Mouse (Mus musculus): ENCODE results near the gene Krtap28-13. TPM values are rescaled to one million over a fixed set of nuclear protein-coding genes. Genes with fewer than 3 reads are reported as not detected.
A peak's percentile ranks its signal among the peaks of the same experiment; 100 is the strongest.

Krtap28-13 gene
- polyA plus RNA-seq, 1 experiment from 2014 or later, result not detected

DNA sequence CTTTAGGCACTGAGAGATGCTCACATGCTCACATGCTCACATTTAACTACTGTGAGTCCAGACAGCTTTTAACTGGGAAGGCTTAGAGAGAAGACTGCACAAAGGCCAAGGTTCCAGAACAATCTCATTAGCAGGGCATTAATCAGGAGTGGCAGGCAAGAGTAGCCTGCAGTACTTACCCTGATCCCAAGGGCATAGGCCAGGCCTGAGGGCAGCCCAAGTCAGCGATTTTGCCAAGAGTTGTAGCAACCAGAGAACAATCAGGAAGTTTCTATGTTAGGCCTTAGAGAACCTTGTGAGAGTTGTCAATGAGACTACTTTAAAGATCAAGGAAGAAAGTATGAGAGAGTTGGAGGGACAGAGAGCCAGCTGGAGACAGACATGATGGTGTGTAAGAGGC, 2.2 kb upstream of the Krtap28-13 start:
- Histone ChIP-seq H3K9ac (replicated peaks) (no peak overlapping the region), H3K4me1 (replicated peaks) (no peaks in the 10 kb centered on the region), H3K27ac (no peak overlapping the region), H3K9me3 (no peaks in the 10 kb centered on the region), H3K4me3 (replicated peaks) (no peak overlapping the region), H3K27me3 (no peaks in the 10 kb centered on the region), H3K4me2 (replicated peaks) (no peak overlapping the region), H3K36me3 (no peaks in the 10 kb centered on the region)
- WGBS, result 59% methylated on average over 1 of the region's 1 CpGs
- ATAC-seq, result no peak

DNA sequence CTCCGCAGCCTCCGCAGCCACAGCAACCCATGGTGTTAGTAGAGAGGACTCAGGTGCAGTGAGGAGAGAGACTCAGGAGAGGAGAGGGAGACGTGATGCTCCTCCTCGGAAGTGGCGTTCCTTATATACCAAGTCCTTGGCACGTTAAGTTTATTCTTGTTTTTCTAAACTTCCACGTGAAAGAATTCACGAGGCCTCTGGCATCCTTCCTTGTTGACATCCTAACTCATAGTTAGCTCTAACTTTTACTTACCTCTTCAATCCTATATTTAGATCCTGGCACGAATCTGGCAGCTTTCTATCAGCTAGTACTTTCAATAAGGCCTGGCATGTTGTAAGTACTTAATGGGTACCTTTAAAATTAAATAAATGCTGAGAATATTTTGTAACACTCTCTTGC, 1.5 kb upstream of the Krtap28-13 start, which contains the start of gene A030005K14Rik:
Gene A030005K14Rik (minus strand): TSS at position 101 of the 400 bp plus-strand sequence.
- WGBS, result 92% methylated on average over 9 of the region's 9 CpGs
- no peaks in the 10 kb centered on the region for H3K9me3 ChIP-seq
- H3K4me3 ChIP-seq (replicated peaks), result no peak within 1 kb of the TSS
- no peaks in the 10 kb centered on the region for H3K36me3 ChIP-seq
- H3K27me3 ChIP-seq, result no peaks in the 10 kb centered on the region
- H3K9ac ChIP-seq (replicated peaks), result no peak within 1 kb of the TSS
- ATAC-seq, result no peak
- H3K27ac ChIP-seq, result no peak within 1 kb of the TSS
- no peak within 1 kb of the TSS for H3K4me2 ChIP-seq (replicated peaks)
- no peaks in the 10 kb centered on the region for H3K4me1 ChIP-seq (replicated peaks)

DNA sequence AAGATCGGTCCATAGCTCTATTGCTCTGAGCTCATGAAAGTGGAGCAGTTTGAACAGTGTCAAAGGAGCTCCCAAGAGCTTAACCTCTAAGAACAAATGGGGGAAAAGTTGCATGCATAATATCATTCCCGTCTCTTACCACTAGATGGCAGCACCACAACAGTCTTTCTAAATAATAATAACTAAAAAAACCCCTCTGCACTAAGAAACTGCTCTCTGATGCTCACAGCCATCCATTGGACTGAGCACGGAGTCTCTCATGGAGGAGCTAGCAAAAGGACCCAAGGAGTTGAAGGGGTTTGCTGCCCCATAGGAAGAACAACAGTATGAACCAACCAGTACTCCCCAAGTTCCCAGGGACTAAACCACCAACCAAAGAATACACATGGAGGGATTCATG, 4.1 kb downstream of the Krtap28-13 start:
- Histone ChIP-seq H3K27me3 (no peaks in the 10 kb centered on the region), H3K4me1 (replicated peaks) (no peaks in the 10 kb centered on the region), H3K9me3 (no peaks in the 10 kb centered on the region), H3K36me3 (no peaks in the 10 kb centered on the region), H3K4me2 (replicated peaks) (no peak overlapping the region), H3K27ac (no peak overlapping the region), H3K4me3 (replicated peaks) (no peak overlapping the region), H3K9ac (replicated peaks) (no peak overlapping the region)
- 0 out of 2 replicates have a peak, but pooled peaks have one; percentile 9 for ATAC-seq
- 27% methylated on average over 3 of the region's 3 CpGs for WGBS

DNA sequence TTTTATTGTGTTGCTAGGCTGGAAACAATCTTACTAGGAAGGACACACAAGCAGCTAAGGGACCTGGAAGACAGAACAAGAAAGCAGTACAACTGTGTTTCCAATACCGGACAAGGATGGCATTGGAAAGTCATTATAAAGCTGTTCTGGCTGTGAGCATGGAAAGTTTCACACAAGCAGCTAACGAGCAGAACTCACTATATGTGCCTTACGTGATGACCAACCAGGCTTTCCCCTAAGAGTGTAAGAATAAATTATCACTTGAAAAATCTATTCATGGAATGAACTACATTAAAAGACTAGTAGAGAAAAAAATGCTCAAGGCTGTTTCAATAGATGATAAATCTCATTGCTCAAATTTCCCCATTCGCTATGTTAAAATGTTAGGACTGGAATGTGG, 5.8 kb downstream of the Krtap28-13 start:
- no peaks in the 10 kb centered on the region for H3K9me3 ChIP-seq
- no peak overlapping the region for H3K4me3 ChIP-seq (replicated peaks)
- H3K9ac ChIP-seq (replicated peaks), result no peak overlapping the region
- H3K36me3 ChIP-seq, result no peaks in the 10 kb centered on the region
- ATAC-seq, result no peak
- H3K27me3 ChIP-seq, result no peaks in the 10 kb centered on the region
- no peaks in the 10 kb centered on the region for H3K4me1 ChIP-seq (replicated peaks)
- 92% methylated on average over 4 of the region's 4 CpGs for WGBS
- no peak overlapping the region for H3K27ac ChIP-seq
- no peak overlapping the region for H3K4me2 ChIP-seq (replicated peaks)

DNA sequence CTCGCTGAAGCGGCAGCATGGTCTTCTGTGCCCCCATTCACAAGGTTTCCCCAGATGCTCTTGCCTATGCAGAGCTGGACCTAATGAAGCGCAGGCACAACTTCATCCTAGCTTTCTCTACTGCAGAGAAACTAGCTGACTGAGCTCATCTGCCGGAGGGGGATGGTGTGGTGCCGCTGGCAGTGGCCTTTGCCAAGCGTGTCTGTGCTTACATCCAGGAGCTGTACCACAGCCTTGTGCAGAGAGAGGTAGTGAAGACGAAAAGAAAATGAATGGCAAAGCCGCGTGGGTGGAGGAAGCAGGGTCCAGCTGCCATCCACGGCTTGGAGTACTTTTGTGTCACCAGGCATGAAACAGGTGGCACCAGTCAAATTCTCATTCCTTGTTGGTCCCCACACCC, 6.5 kb downstream of the Krtap28-13 start:
- no peak overlapping the region for H3K4me3 ChIP-seq (replicated peaks)
- ATAC-seq, result no peak
- WGBS, result 91% methylated on average over 10 of the region's 10 CpGs

DNA sequence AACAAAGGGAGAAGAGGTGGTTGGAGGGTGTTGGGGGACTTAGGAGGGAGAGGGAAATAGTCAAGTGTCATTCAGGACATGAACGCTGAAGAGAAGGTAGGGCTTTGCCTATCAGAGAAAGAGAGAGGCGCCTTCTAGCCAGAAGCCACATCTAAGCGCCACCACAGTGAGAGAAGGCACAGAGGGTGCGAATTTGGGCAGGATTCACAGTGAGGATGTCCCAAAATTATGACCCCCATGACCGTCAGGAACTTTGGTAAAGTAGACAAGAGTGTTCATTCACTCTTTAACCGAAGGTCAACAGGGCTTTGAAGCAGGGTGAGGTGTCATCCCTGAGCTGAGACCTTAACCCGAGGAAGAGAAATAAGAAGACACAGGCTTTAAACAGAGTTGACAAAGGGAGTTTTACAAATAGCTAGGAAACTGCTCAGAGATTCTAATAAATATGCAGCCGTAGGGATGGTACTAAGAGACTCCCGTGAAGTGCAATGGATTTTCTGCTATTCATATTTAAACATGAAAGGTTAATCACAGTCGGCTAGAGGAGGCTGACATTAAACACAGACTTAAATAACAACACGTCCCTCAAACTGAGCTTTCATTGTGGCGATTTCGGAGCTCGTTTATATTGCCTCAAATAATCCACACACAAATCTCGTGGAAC, 14.9 kb downstream of the Krtap28-13 start:
- H3K27me3 ChIP-seq, result no peaks in the 10 kb centered on the region
- peak overlapping the region; percentile 35 for H3K4me2 ChIP-seq (replicated peaks)
- H3K4me1 ChIP-seq (replicated peaks), result no peaks in the 10 kb centered on the region
- 0 out of 2 replicates have a peak overlapping the region, but pooled peaks have one; percentile 42 for H3K9ac ChIP-seq (replicated peaks)
- H3K27ac ChIP-seq, result no peak overlapping the region
- no peaks in the 10 kb centered on the region for H3K9me3 ChIP-seq
- no peaks in the 10 kb centered on the region for H3K36me3 ChIP-seq
- peak overlapping the region; percentile 15 for H3K4me3 ChIP-seq (replicated peaks)
- WGBS, result 35% methylated on average over 15 of the region's 15 CpGs
- ATAC-seq, result peak; percentile 74

More for the DNA sequence above, 6.5 kb downstream of the Krtap28-13 start:
- Histone ChIP-seq H3K36me3 (no peaks in the 10 kb centered on the region), H3K4me2 (replicated peaks) (no peak overlapping the region), H3K4me1 (replicated peaks) (no peaks in the 10 kb centered on the region), H3K27me3 (no peaks in the 10 kb centered on the region), H3K9me3 (no peaks in the 10 kb centered on the region), H3K9ac (replicated peaks) (no peak overlapping the region), H3K27ac (no peak overlapping the region)

DNA sequence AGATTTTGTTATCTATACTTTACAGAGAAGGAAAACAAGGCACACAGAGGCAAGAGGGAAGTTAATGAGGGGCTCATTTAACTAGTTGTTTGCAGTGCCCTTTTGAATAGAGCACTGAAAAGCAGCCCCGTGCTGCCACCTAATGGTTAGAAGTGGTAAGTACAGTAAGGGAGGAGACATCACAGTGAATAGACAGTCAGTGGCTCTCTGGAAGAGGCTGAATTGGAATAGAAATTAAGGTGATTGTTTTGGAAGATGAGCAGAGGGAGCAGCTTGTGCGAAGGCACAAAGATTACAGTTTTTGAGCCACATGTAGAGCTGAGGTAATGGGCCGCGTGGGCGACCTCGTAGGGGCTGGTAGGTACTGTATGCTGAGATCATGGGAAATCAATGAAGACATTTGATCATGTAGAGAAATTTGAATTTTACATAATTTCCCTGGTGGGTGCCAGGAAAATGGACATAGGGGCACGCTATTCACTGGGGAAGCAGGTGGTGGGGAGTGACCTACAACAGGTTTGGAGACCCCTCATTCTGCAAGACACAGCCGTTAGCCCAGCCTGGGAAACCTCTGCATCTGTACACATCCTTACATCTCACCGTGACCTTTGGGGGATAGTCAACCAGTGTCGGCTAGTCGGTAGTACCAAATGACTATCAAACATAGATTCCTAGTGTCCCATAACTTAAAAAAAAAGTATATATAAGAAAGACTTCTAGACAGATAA, 15.6 kb downstream of the Krtap28-13 start:
- peak; percentile 93 for ATAC-seq
- 50% methylated on average over 11 of the region's 11 CpGs for WGBS
- Histone ChIP-seq H3K27ac (no peak overlapping the region), H3K36me3 (no peaks in the 10 kb centered on the region), H3K4me1 (replicated peaks) (no peaks in the 10 kb centered on the region), H3K27me3 (no peaks in the 10 kb centered on the region), H3K9me3 (no peaks in the 10 kb centered on the region), H3K4me2 (replicated peaks) (peak overlapping the region; percentile 35), H3K4me3 (replicated peaks) (peak overlapping the region; percentile 15), H3K9ac (replicated peaks) (0 out of 2 replicates have a peak overlapping the region, but pooled peaks have one; percentile 42)

DNA sequence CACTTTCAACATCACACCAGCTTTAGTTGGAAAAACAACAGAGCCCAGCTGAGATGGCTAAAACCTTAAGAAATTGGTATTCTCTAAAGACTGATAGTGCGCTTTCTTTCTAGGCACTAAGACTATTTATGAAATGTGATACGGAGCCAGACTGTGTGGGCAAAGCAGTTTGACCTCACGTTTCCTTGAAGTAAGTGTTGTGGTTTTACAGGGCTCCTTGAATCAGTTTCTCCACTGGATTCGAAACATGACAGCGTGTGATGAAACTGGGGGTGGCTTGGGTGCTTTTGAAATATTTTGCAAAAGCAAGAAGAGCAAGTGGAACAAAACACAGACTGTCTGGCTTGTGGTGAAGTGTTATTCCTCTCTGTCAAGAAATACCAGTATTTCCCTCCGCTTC, 16.3 kb downstream of the Krtap28-13 start:
- 91% methylated on average over 6 of the region's 6 CpGs for WGBS
- ATAC-seq, result no peak
- H3K4me1 ChIP-seq (replicated peaks), result no peaks in the 10 kb centered on the region
- no peak overlapping the region for H3K4me3 ChIP-seq (replicated peaks)
- no peaks in the 10 kb centered on the region for H3K36me3 ChIP-seq
- no peak overlapping the region for H3K9ac ChIP-seq (replicated peaks)
- H3K4me2 ChIP-seq (replicated peaks), result no peak overlapping the region
- H3K27me3 ChIP-seq, result no peaks in the 10 kb centered on the region
- no peak overlapping the region for H3K27ac ChIP-seq
- no peaks in the 10 kb centered on the region for H3K9me3 ChIP-seq

DNA sequence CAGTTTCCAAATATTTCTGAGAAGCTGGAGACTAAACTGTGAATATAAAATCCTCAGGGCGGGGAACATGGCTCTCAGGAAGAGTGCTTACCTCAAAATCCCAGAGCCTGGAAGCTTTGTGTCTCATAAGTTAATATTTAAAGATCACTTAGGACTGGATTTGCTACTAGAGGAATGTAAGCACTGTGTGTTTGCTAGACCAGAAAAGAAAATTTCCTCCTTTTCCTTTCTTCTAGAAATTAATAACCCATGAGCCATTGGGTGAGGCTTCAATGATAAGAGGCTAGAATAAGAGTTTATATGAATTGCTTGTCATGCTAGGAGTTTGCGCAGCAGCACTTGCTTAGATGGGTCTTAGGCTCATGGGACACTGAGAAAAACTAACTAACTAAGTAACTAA, 24.1 kb downstream of the Krtap28-13 start:
- no peak overlapping the region for H3K9ac ChIP-seq (replicated peaks)
- H3K27me3 ChIP-seq, result no peaks in the 10 kb centered on the region
- no peaks in the 10 kb centered on the region for H3K9me3 ChIP-seq
- no peak overlapping the region for H3K4me2 ChIP-seq (replicated peaks)
- no peaks in the 10 kb centered on the region for H3K36me3 ChIP-seq
- H3K27ac ChIP-seq, result no peak overlapping the region
- H3K4me3 ChIP-seq (replicated peaks), result no peak overlapping the region
- no peak for ATAC-seq
- 91% methylated on average over 2 of the region's 2 CpGs for WGBS
- no peaks in the 10 kb centered on the region for H3K4me1 ChIP-seq (replicated peaks)

DNA sequence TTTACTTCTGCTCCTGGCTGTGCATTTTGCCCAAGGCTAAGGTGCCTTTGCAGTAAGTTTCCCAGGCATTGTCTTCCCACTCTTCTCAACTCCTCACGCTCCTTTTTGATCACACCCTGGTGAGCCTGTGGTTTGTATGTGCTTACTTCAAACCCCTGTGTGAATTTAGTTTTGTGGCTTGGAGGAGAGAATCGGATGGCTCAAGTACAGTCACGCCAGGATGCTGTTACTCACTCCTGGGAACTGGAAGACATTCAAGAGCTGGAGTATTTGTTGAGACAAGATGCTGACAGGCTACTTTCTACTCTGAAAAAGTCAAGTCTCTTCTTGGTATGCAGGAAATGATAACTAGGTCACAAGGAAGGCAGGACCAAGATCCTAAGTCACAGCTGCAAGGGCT, 30.5 kb downstream of the Krtap28-13 start:
- Histone ChIP-seq H3K27me3 (no peaks in the 10 kb centered on the region), H3K36me3 (no peaks in the 10 kb centered on the region), H3K9ac (replicated peaks) (no peak overlapping the region), H3K27ac (no peak overlapping the region), H3K4me1 (replicated peaks) (no peaks in the 10 kb centered on the region), H3K4me2 (replicated peaks) (no peak overlapping the region), H3K4me3 (replicated peaks) (no peak overlapping the region), H3K9me3 (no peaks in the 10 kb centered on the region)
- ATAC-seq, result no peak
- WGBS, result 83% methylated on average over 3 of the region's 3 CpGs

DNA sequence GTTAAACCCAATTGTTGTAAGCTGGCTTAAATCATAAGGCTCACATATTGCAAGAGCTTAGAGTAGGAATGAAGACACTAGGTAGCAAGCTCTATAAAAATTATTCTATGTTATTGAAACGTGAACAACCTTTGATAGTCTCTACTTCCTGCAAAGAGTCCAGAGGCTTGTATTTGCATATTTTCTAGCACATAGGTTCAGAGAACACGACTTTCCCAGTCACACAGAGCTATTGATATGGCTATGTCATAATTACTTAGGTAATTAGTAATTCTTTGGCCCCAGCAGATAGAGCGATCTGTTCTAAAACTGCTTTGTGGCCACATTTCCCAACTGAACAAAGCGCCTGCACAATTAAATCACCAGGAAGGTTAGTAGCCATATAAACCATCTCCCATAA, 36.2 kb downstream of the Krtap28-13 start:
- no peaks in the 10 kb centered on the region for H3K27me3 ChIP-seq
- 80% methylated on average over 4 of the region's 4 CpGs for WGBS
- no peak overlapping the region for H3K4me3 ChIP-seq (replicated peaks)
- H3K27ac ChIP-seq, result no peak overlapping the region
- ATAC-seq, result no peak
- no peaks in the 10 kb centered on the region for H3K36me3 ChIP-seq
- H3K9me3 ChIP-seq, result no peaks in the 10 kb centered on the region
- no peaks in the 10 kb centered on the region for H3K4me1 ChIP-seq (replicated peaks)
- no peak overlapping the region for H3K4me2 ChIP-seq (replicated peaks)
- H3K9ac ChIP-seq (replicated peaks), result no peak overlapping the region

DNA sequence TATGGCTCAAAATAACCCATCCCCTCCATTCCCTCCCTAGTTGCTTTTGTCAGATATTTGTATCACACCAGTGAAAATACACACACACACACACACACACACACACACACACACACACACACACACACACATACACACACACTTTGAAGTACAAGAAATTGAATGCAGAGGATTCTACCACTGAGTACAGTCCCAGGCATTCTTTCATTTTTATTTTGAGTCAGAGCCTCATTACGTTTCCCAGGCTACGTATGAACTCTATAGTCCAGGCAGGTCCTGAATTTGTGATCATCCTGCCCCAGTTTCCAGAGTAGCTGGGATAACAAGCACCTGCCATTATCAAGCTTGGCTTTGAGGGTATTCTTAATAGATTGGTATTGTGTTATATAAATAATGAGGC, 38.4 kb downstream of the Krtap28-13 start:
- no peak overlapping the region for H3K9ac ChIP-seq (replicated peaks)
- H3K27me3 ChIP-seq, result no peaks in the 10 kb centered on the region
- H3K4me3 ChIP-seq (replicated peaks), result no peak overlapping the region
- H3K4me1 ChIP-seq (replicated peaks), result 0 out of 2 replicates have a peak, but pooled peaks cover 3% of the 10 kb centered on the region
- no peaks in the 10 kb centered on the region for H3K9me3 ChIP-seq
- 74% methylated on average over 2 of the region's 2 CpGs for WGBS
- no peak overlapping the region for H3K27ac ChIP-seq
- H3K4me2 ChIP-seq (replicated peaks), result no peak overlapping the region
- no peak for ATAC-seq
- no peaks in the 10 kb centered on the region for H3K36me3 ChIP-seq
